Mouse (Mus musculus) embryo, embryonic 10.5 days (tissue): ENCODE results near the gene Zbtb16.

Experiments used
- DNase-seq: peaks from one replicate; pipeline ENCODE4 v3.0.0-alpha.2; 2015; ENCODE audit warnings: low spot score

The Zbtb16 gene

GRCm38 (mm10) chr9:48644926-48645647 lies 190.9 kb downstream of the Zbtb16 start:
- DNase-seq: peak; percentile 83

- DNase-seq: no peak
Observed at GRCm38 (mm10) chr9:48644376-48644775, 191.6 kb downstream of the Zbtb16 start.

- no peak for DNase-seq
Observed at GRCm38 (mm10) chr9:48641636-48642035, 194.4 kb downstream of the Zbtb16 start.

- no peak for DNase-seq
Observed at GRCm38 (mm10) chr9:48640881-48641280, 195.1 kb downstream of the Zbtb16 start.

- no peak for DNase-seq
Observed at GRCm38 (mm10) chr9:48638176-48638803, 197.7 kb downstream of the Zbtb16 start.

GRCm38 (mm10) chr9:48637161-48637560 lies 198.9 kb downstream of the Zbtb16 start:
- DNase-seq: no peak

GRCm38 (mm10) chr9:48635576-48636350 lies 200.3 kb downstream of the Zbtb16 start:
- no peak for DNase-seq

- no peak for DNase-seq
Observed at GRCm38 (mm10) chr9:48633147-48633546, 202.9 kb downstream of the Zbtb16 start.

- peak; percentile 32 for DNase-seq
Observed at GRCm38 (mm10) chr9:48619268-48619667, 216.8 kb downstream of the Zbtb16 start.

- peak; percentile 97 for DNase-seq
Observed at GRCm38 (mm10) chr9:48618589-48618988, 217.4 kb downstream of the Zbtb16 start.

GRCm38 (mm10) chr9:48618111-48618510 lies 217.9 kb downstream of the Zbtb16 start:
- DNase-seq: no peak

GRCm38 (mm10) chr9:48617511-48618010 lies 218.5 kb downstream of the Zbtb16 start:
- DNase-seq: no peak

GRCm38 (mm10) chr9:48613221-48613620 lies 222.8 kb downstream of the Zbtb16 start:
- DNase-seq: no peak

GRCm38 (mm10) chr9:48612542-48612941 lies 223.5 kb downstream of the Zbtb16 start:
- no peak for DNase-seq

- DNase-seq: no peak
Observed at GRCm38 (mm10) chr9:48611032-48611431, 225.0 kb downstream of the Zbtb16 start.

- DNase-seq: no peak
Observed at GRCm38 (mm10) chr9:48609734-48610133, 226.3 kb downstream of the Zbtb16 start.

GRCm38 (mm10) chr9:48607417-48607816 lies 228.6 kb downstream of the Zbtb16 start:
- no peak for DNase-seq

- no peak for DNase-seq
Observed at GRCm38 (mm10) chr9:48606171-48606570, 229.9 kb downstream of the Zbtb16 start.

GRCm38 (mm10) chr9:48605697-48606096 lies 230.3 kb downstream of the Zbtb16 start:
- DNase-seq: no peak

- DNase-seq: no peak
Observed at GRCm38 (mm10) chr9:48604939-48605598, 231.0 kb downstream of the Zbtb16 start, which contains the start of gene Nnmt. Gene Nnmt, minus strand, starts transcription at chr9:48605153.
